Mouse (Mus musculus): ENCODE data around the gene Ino80e.

- TF ChIP-seq CTCF (IDR thresholded peaks at IDR 0.05; ENCODE audit: control insufficient read depth, insufficient read depth, insufficient read length) (no peak), MYOG (IDR thresholded peaks at IDR 0.05; ENCODE audit: control insufficient read depth, extremely low read depth, insufficient read length) (no peak), FOSL1 (IDR thresholded peaks at IDR 0.05; ENCODE audit: insufficient read depth, low read length, poor library complexity, severe bottlenecking) (no peak), MAX (IDR thresholded peaks at IDR 0.05) (no peak), USF1 (IDR thresholded peaks at IDR 0.05; ENCODE audit: low read depth) (no peak)
Measured at GRCm38 (mm10) chr7:126803751-126804150, 58.4 kb downstream of the Ino80e start.

Measured in C2C12 (cell line).